Mouse (Mus musculus): ENCODE data around the gene Tuba1b.

GRCm38 (mm10) chr15:98973015-98973614 is 38.8 kb upstream of the Tuba1b start:
- no peak for TF ChIP-seq CTCF (IDR thresholded peaks at IDR 0.05; ENCODE audit: low read depth)
- TF ChIP-seq EP300 (IDR thresholded peaks at IDR 0.05; ENCODE audit: low read depth), result no peak
